Mouse (Mus musculus): ENCODE data around the gene Deaf1.

DNA sequence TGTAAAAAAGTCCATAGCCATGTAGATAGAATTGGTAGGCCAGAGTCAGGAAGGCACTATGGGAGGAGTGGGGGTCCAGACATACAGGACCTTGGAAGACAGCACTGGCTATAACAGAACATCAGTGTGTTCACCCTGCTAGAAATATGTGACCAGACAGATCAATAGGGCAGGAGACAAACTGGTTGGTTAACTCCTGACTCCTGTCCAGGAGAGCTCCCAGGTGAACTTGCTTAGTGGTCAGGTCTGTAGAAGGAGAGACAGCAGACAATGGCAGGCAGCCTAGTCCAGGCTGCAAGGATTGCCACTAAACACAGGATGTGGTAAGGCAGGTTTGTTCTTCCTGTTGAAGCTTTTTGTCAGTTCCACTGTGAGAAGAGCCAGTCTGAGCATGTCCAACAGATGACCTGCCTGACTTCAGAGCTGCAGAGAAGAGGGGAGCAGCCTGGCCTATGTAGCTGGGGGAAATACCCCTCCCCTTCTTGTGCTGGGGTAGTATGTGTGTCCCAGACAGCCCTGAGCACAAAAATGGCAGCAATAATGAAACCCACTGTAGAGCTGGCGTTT, 24.7 kb downstream of the Deaf1 start:
- TF ChIP-seq CTCF (conservative IDR thresholded peaks at IDR 0.05 in 1 of 2, IDR thresholded peaks at IDR 0.05 in 1 of 2; ENCODE audit: low read depth in 2 of 2, low read length in 2 of 2) (no peak), ZKSCAN1 (IDR thresholded peaks at IDR 0.05; ENCODE audit: borderline replicate concordance, low read depth, low read length) (no peak), USF1 (IDR thresholded peaks at IDR 0.05; ENCODE audit: low read depth, low read length) (no peak), POLR2A (IDR thresholded peaks at IDR 0.05; ENCODE audit: low read depth, low read length) (no peak), MAX (IDR thresholded peaks at IDR 0.05; ENCODE audit: low read length) (no peak), NRF1 (IDR thresholded peaks at IDR 0.05; ENCODE audit: low read depth, low read length) (no peak)

Data from CH12.LX (cell line).